Mouse (Mus musculus) liver, postnatal 0 days (tissue): ENCODE results near the gene Shank3.

ENCODE experiments used
- CTCF ChIP-seq: sonication (generic); IDR thresholded peaks from 2 replicates; pipeline ENCODE4 v1.5.1; 2016; ENCODE audit warnings: antibody characterized with exemption, low read depth
- EP300 ChIP-seq: IDR thresholded peaks from 2 replicates; pipeline ENCODE4 v1.6.1; 2016; ENCODE audit warnings: antibody characterized with exemption, low read depth, mild to moderate bottlenecking

- TF ChIP-seq CTCF = no peak
- no peak for TF ChIP-seq EP300
Observed at GRCm38 (mm10) chr15:89528923-89529322, 29.5 kb downstream of the Shank3 start.
